Mouse (Mus musculus) myocyte (in vitro differentiated cells): ENCODE data around the gene 1110032F04Rik. TPM values are rescaled to one million over a fixed set of nuclear protein-coding genes. Genes with fewer than 3 reads are reported as not detected.
A peak's percentile ranks its signal among the peaks of the same experiment; 100 is the strongest.

Experiments
- H3K27me3 ChIP-seq: one replicate; pipeline ENCODE4 v1.6.1; 2011; ENCODE audit not compliant: control insufficient read depth, insufficient read depth, insufficient read length
- H3K36me3 ChIP-seq: one replicate; pipeline ENCODE4 v1.6.1; 2011; ENCODE audit not compliant: control insufficient read depth, insufficient read depth
- H3K4me2 ChIP-seq: one replicate; pipeline ENCODE4 v1.6.1; 2011; ENCODE audit warnings: low read depth, control low read depth
- H3K4me3 ChIP-seq: one replicate; pipeline ENCODE4 v1.5.1; 2011; ENCODE audit warnings: mild to moderate bottlenecking, control low read depth, moderate library complexity
- H3K79me2 ChIP-seq: one replicate; pipeline ENCODE4 v1.6.1; 2011; ENCODE audit not compliant: control insufficient read depth, insufficient read depth
- H3ac ChIP-seq: one replicate; pipeline ENCODE4 v1.6.1; 2011; ENCODE audit not compliant: control insufficient read depth, insufficient read length
- CEBPB ChIP-seq: IDR thresholded peaks from 2 replicates; pipeline ENCODE4 v1.6.1; 2011; ENCODE audit warnings: mild to moderate bottlenecking, moderate library complexity; ENCODE audit not compliant: poor library complexity, insufficient read depth, severe bottlenecking
- E2F4 ChIP-seq: IDR thresholded peaks from one replicate; pipeline ENCODE4 v1.6.1; 2011; ENCODE audit warnings: mild to moderate bottlenecking, control low read depth, moderate library complexity; ENCODE audit not compliant: insufficient read depth
- MAX ChIP-seq: IDR thresholded peaks from one replicate; pipeline ENCODE4 v1.6.1; 2011; ENCODE audit warnings: low read depth, mild to moderate bottlenecking, control low read depth
- MYOD1 ChIP-seq, 3 experiments: IDR thresholded peaks; one replicate each; pipeline ENCODE4 v1.6.1; 2011; ENCODE audit warnings: control low read depth in 2 of 3, low read depth in 2 of 3, mild to moderate bottlenecking in 2 of 3, moderate library complexity in 1 of 3; ENCODE audit not compliant: insufficient read length in 2 of 3, control insufficient read depth in 1 of 3
- MYOG ChIP-seq, 3 experiments: IDR thresholded peaks; one replicate each; pipeline ENCODE4 v1.6.1; 2011; ENCODE audit warnings: control low read depth in 2 of 3, low read depth in 2 of 3, mild to moderate bottlenecking in 2 of 3; ENCODE audit not compliant: insufficient read length in 2 of 3, control insufficient read depth in 1 of 3, insufficient read depth in 1 of 3
- POLR2A ChIP-seq: IDR thresholded peaks from one replicate; pipeline ENCODE4 v1.6.1; 2011; ENCODE audit warnings: low read depth, mild to moderate bottlenecking, control low read depth, moderate library complexity; ENCODE audit not compliant: insufficient read length
- POLR2AphosphoS2 ChIP-seq: IDR thresholded peaks from one replicate; pipeline ENCODE4 v1.6.1; 2011; ENCODE audit warnings: low read depth, control low read depth; ENCODE audit not compliant: insufficient read length
- REST ChIP-seq: IDR thresholded peaks from one replicate; pipeline ENCODE4 v1.6.1; 2011; ENCODE audit warnings: mild to moderate bottlenecking, control low read depth, moderate library complexity; ENCODE audit not compliant: insufficient read depth, insufficient read length
- SRF ChIP-seq: IDR thresholded peaks from one replicate; pipeline ENCODE4 v1.6.1; 2011; ENCODE audit warnings: low read depth; ENCODE audit not compliant: control insufficient read depth, insufficient read length
- TCF12 ChIP-seq: IDR thresholded peaks from one replicate; pipeline ENCODE4 v1.6.1; 2011; ENCODE audit warnings: mild to moderate bottlenecking, control low read depth; ENCODE audit not compliant: poor library complexity, insufficient read depth, severe bottlenecking
- TCF3 ChIP-seq: IDR thresholded peaks from one replicate; pipeline ENCODE4 v1.6.1; 2011; ENCODE audit warnings: low read depth, control low read depth; ENCODE audit not compliant: insufficient read length
- USF1 ChIP-seq: IDR thresholded peaks from one replicate; pipeline ENCODE4 v1.6.1; 2011; ENCODE audit warnings: low read depth, mild to moderate bottlenecking, control low read depth, moderate library complexity
- polyA plus RNA-seq: library from polyadenylated mRNA; unstranded; fragments of >200 nt; fragmentation: generic; extraction: Trizol; gene quantifications from one replicate; pipeline ENCODE4 v1.2.1, GENCODE M21; 2012; ENCODE audit warnings: missing spikeins

Gene 1110032F04Rik
- polyA plus RNA-seq, 1 experiment: not detected

- Histone ChIP-seq H3K4me3 (no peak overlapping the region), H3K4me2 (no peak overlapping the region), H3K36me3 (no peaks in the 10 kb centered on the region), H3K27me3 (peaks cover 5% of the 10 kb centered on the region), H3K79me2 (no peaks in the 10 kb centered on the region), H3ac (no peak overlapping the region)
- TF ChIP-seq REST (no peak), E2F4 (no peak), TCF3 (no peak), SRF (no peak)
These were observed 25.4 kb upstream of the 1110032F04Rik start for GRCm38 (mm10) chr3:68844025-68844424.

GRCm38 (mm10) chr3:68848323-68848722, 21.1 kb upstream of the 1110032F04Rik start:
- Histone ChIP-seq H3K4me2 (no peak overlapping the region), H3K4me3 (no peak overlapping the region), H3ac (no peak overlapping the region), H3K79me2 (no peaks in the 10 kb centered on the region), H3K36me3 (no peaks in the 10 kb centered on the region), H3K27me3 (peaks cover 5% of the 10 kb centered on the region)
- no peak for TF ChIP-seq TCF12
- TF ChIP-seq TCF3: no peak
- no peak for TF ChIP-seq CEBPB
- no peak for TF ChIP-seq E2F4
- TF ChIP-seq MYOG (IDR thresholded peaks at IDR 0.05; ENCODE audit: control insufficient read depth in 1 of 3, insufficient read depth in 1 of 3, insufficient read length in 2 of 3, low read depth in 2 of 3): no peak
- TF ChIP-seq MAX: no peak
- no peak for TF ChIP-seq MYOD1 (IDR thresholded peaks at IDR 0.05; ENCODE audit: control insufficient read depth in 1 of 3, insufficient read length in 2 of 3, low read depth in 2 of 3)

GRCm38 (mm10) chr3:68852414-68852813, 17.0 kb upstream of the 1110032F04Rik start:
- H3K4me2 ChIP-seq: no peak overlapping the region
- peaks cover 5% of the 10 kb centered on the region for H3K27me3 ChIP-seq
- H3ac ChIP-seq: no peak overlapping the region
- no peaks in the 10 kb centered on the region for H3K79me2 ChIP-seq
- H3K4me3 ChIP-seq: no peak overlapping the region
- TF ChIP-seq CEBPB: no peak
- no peak for TF ChIP-seq SRF
- TF ChIP-seq E2F4: no peak
- no peak for TF ChIP-seq MYOD1 (IDR thresholded peaks at IDR 0.05; ENCODE audit: control insufficient read depth in 1 of 3, insufficient read length in 2 of 3, low read depth in 2 of 3)
- no peak for TF ChIP-seq TCF12
- TF ChIP-seq POLR2A: no peak
- TF ChIP-seq USF1: no peak
- TF ChIP-seq POLR2AphosphoS2: no peak
- TF ChIP-seq MYOG (IDR thresholded peaks at IDR 0.05; ENCODE audit: control insufficient read depth in 1 of 3, insufficient read depth in 1 of 3, insufficient read length in 2 of 3, low read depth in 2 of 3): no peak
- TF ChIP-seq TCF3: no peak
- TF ChIP-seq REST: no peak
- no peak for TF ChIP-seq MAX
- H3K36me3 ChIP-seq: no peaks in the 10 kb centered on the region

- H3K36me3 ChIP-seq: no peaks in the 10 kb centered on the region
- no peak overlapping the region for H3K4me3 ChIP-seq
- no peaks in the 10 kb centered on the region for H3K79me2 ChIP-seq
- no peak overlapping the region for H3ac ChIP-seq
- TF ChIP-seq TCF12: no peak
- peak in 1 of 3 experiments; percentile 23 for TF ChIP-seq MYOG (IDR thresholded peaks at IDR 0.05; ENCODE audit: control insufficient read depth in 1 of 3, insufficient read depth in 1 of 3, insufficient read length in 2 of 3, low read depth in 2 of 3)
- peaks cover 21% of the 10 kb centered on the region for H3K27me3 ChIP-seq
- H3K4me2 ChIP-seq: no peak overlapping the region
These were observed 543 bp downstream of the 1110032F04Rik start for GRCm38 (mm10) chr3:68869691-68870567.

GRCm38 (mm10) chr3:68870568-68870950, 1.2 kb downstream of the 1110032F04Rik start:
- H3ac ChIP-seq: no peak overlapping the region
- H3K27me3 ChIP-seq: peaks cover 21% of the 10 kb centered on the region
- H3K79me2 ChIP-seq: no peaks in the 10 kb centered on the region
- TF ChIP-seq SRF (no peak), TCF12 (no peak)
- no peak overlapping the region for H3K4me2 ChIP-seq
- no peaks in the 10 kb centered on the region for H3K36me3 ChIP-seq
- H3K4me3 ChIP-seq: no peak overlapping the region
